Mouse (Mus musculus) forebrain, embryonic 15.5 days (tissue): Measurements from ENCODE around the gene Calm3. TPM values are rescaled to one million over a fixed set of nuclear protein-coding genes. Genes with fewer than 3 reads are reported as not detected.

Source experiments
- polyA plus RNA-seq: library from polyadenylated mRNA; unstranded; fragments of >200 nt; fragmentation: Nextera tagmentation; extraction: Ambion mirVana; gene quantifications from 2 replicates; pipeline ENCODE4 v1.2.1, GENCODE M21; 2015

Gene Calm3
- polyA plus RNA-seq, 1 experiment from 2014 or later, result 305 TPM

Other genes starting within 250 kb of the Calm3 start
- not detected in 2 replicates for gene Ceacam15, start 248.4 kb downstream of the Calm3 start, polyA plus RNA-seq
- 0.13 and 0.18 TPM in 2 replicates for gene Ceacam9, start 202.2 kb downstream of the Calm3 start, polyA plus RNA-seq
- gene Ap2s1, start 185.7 kb downstream of the Calm3 start, polyA plus RNA-seq, result 395 and 401 TPM in 2 replicates
- 10.0 and 13.6 TPM in 2 replicates for gene Slc1a5, start 142.8 kb downstream of the Calm3 start, polyA plus RNA-seq
- 185 and 193 TPM in 2 replicates for gene Strn4, start 108.2 kb downstream of the Calm3 start, polyA plus RNA-seq
- gene Fkrp, start 107.4 kb downstream of the Calm3 start, polyA plus RNA-seq, result 28.2 and 29.0 TPM in 2 replicates
- 7.0 and 8.0 TPM in 2 replicates for gene Prkd2, start 81.2 kb downstream of the Calm3 start, polyA plus RNA-seq
- 3.3 and 3.4 TPM in 2 replicates for gene Dact3, start 48.8 kb downstream of the Calm3 start, polyA plus RNA-seq
- 4.4 TPM in 2 replicates for gene Gng8, start 32.3 kb downstream of the Calm3 start, polyA plus RNA-seq
- 0.13 and 0.29 TPM in 2 replicates for gene Ptgir, start 17.6 kb downstream of the Calm3 start, polyA plus RNA-seq
- 87.4 and 102 TPM in 2 replicates for gene Pnmal2, start 20.6 kb upstream of the Calm3 start, polyA plus RNA-seq
- 47.9 and 53.1 TPM in 2 replicates for gene Pnmal1, start 35.6 kb upstream of the Calm3 start, polyA plus RNA-seq
- gene Gm42372, start 59.0 kb upstream of the Calm3 start, polyA plus RNA-seq, result 3.7 and 4.3 TPM in 2 replicates
- 6.8 and 7.0 TPM in 2 replicates for gene Ccdc8, start 68.6 kb upstream of the Calm3 start, polyA plus RNA-seq
- 103 and 111 TPM in 2 replicates for gene Ppp5c, start 103.8 kb upstream of the Calm3 start, polyA plus RNA-seq
- 4.3 and 4.9 TPM in 2 replicates for gene Hif3a, start 138.3 kb upstream of the Calm3 start, polyA plus RNA-seq
- gene Psg16, start 149.9 kb upstream of the Calm3 start, polyA plus RNA-seq, result 1.7 and 2.7 TPM in 2 replicates
- gene Ceacam3, start 226.2 kb upstream of the Calm3 start, polyA plus RNA-seq, result 0.05 TPM in 1 of 2 replicates, not detected in the other